Mouse (Mus musculus) intestine, embryonic 14.5 days (tissue): ENCODE measurements around the gene Tmem171. TPM values are rescaled to one million over a fixed set of nuclear protein-coding genes. Genes with fewer than 3 reads are reported as not detected.
A peak's percentile ranks its signal among the peaks of the same experiment; 100 is the strongest.

Experiments used
- ATAC-seq: fragments of 200-750 bp; cut with Nextera tagmentation; replicated peaks from 2 replicates; pipeline ENCODE4 v1.8.0; 2017; ENCODE audit warnings: low read depth, moderate number of reproducible peaks, moderate TSS enrichment, moderate library complexity; ENCODE audit not compliant: low FRiP score, low TSS enrichment
- DNase-seq: peaks from one replicate; pipeline ENCODE4 v3.0.0-alpha.2; 2018; ENCODE audit warnings: low spot score
- H3K27ac ChIP-seq: fragments of 300-500 bp; sonication (generic); 2 replicates; pipeline ENCODE4 v1.5.1; 2014; ENCODE audit warnings: low read depth, mild to moderate bottlenecking, control low read depth
- H3K27me3 ChIP-seq: fragments of 300-500 bp; sonication (generic); replicated peaks from 2 replicates; pipeline ENCODE4 v1.6.1; 2014; ENCODE audit warnings: low read length, control low read depth; ENCODE audit not compliant: control insufficient read depth, insufficient read depth
- H3K36me3 ChIP-seq: fragments of 300-500 bp; sonication (generic); 2 replicates; pipeline ENCODE4 v1.6.1; 2014; ENCODE audit warnings: low read length, control low read depth; ENCODE audit not compliant: control insufficient read depth, insufficient read depth
- H3K4me1 ChIP-seq: fragments of 300-500 bp; sonication (generic); replicated peaks from 2 replicates; pipeline ENCODE4 v1.6.1; 2014; ENCODE audit warnings: low read length, control low read depth, mixed read lengths; ENCODE audit not compliant: control insufficient read depth, insufficient read depth
- H3K4me2 ChIP-seq: fragments of 300-500 bp; sonication (generic); 2 replicates; pipeline ENCODE4 v1.6.1; 2014; ENCODE audit warnings: low read length
- H3K4me3 ChIP-seq: fragments of 300-500 bp; sonication (generic); 2 replicates; pipeline ENCODE4 v1.5.1; 2014; ENCODE audit warnings: low read depth, low read length, control low read depth, mixed read lengths
- H3K9ac ChIP-seq: fragments of 300-500 bp; sonication (generic); 2 replicates; pipeline ENCODE4 v1.6.1; 2014; ENCODE audit warnings: mild to moderate bottlenecking, low read length
- H3K9me3 ChIP-seq: fragments of 300-500 bp; sonication (generic); 2 replicates; pipeline ENCODE4 v1.6.1; 2016; ENCODE audit warnings: low read length, control low read depth; ENCODE audit not compliant: control insufficient read depth
- WGBS: fragments of 180-500 bp; shearing (Covaris S2); extraction: QIAGEN DNeasy Blood & Tissue Kit; methylation state at CpG from one replicate; pipeline ENCODE4 v1.1.7; 2014; 5-methylcytosine and 5-hydroxymethylcytosine counted together
- polyA plus RNA-seq: library from polyadenylated mRNA; unstranded; fragments of >200 nt; fragmentation: Nextera tagmentation; extraction: Ambion mirVana; gene quantifications from 2 replicates; pipeline ENCODE4 v1.2.1, GENCODE M21; 2014

Tmem171 gene
- polyA plus RNA-seq, 1 experiment from 2014 or later = 18.1 TPM

DNA sequence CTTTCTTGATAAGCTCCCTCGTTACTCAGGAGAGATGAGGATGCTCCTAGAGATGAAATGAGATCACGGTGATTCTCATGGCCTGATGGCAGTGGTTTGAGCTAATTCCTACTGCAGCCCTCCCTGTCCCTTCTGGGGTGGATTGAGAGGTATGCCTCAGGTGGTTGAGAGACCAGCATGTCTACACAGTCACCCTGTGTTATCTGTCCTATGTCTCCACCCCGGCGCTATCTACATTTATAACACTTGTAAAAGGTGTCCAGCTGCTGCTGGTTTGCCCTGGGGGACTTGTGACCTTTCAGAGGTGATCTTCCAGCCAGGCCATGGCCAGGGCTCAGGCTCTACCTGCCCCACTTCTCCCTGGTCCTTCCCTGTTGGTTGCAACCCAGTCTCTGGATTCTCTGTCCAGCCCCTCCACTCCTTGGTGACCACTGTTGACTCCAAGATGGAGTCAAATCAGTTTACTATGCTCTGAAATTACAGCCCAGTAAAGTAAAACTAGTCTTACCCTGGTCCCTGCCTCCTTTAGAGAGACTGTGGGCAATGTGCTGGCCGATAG lies 5.4 kb upstream of the Tmem171 start:
- Histone ChIP-seq H3K9me3 (no peaks in the 10 kb centered on the region), H3K4me3 (no peak overlapping the region), H3K36me3 (no peaks in the 10 kb centered on the region), H3K27me3 (peaks cover 8% of the 10 kb centered on the region; the same call in 1 of the 2 replicates), H3K27ac (peak overlapping the region; percentile 76), H3K9ac (no peak overlapping the region), H3K4me1 (peaks cover 20% of the 10 kb centered on the region), H3K4me2 (peak overlapping the region; percentile 25; the same call in 1 of the 2 replicates)
- 42% methylated on average over 5 of the region's 5 CpGs for WGBS
- ATAC-seq (peak; percentile 48), DNase-seq (peak; percentile 58)

DNA sequence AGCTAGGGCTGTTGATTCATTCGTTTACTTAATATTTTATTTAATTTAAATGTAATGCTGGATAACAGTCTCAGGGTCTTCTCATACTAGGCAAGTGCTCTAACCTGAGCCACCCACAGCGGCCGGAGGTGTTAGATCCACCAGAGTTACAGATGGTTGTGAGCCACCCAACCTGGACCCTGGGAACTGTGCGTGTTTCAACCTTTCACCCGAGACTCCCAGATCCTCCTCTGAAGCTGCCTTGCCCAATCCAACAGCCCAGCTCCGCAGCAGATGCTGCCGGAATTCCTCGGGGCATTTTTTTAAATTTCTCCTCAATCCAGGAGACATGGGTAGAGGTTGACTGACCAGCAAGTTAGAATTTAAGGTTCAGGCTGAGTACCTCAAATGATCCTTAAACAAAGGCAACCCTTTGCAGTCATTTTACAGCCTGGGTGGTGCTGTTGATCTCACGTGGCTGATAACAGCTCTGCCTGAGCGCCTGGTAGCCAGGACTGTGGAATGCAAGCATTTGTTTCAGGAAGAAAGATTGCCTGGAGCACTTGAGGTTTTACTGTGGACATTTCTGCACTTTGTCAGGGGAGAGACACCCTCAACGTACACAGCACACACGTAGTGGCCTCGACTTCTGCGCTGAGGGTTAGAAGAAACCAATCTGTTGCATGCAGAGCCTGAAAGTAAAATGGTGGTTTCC lies 4.6 kb upstream of the Tmem171 start:
- Histone ChIP-seq H3K9me3 (no peaks in the 10 kb centered on the region), H3K27ac (peak overlapping the region; percentile 76), H3K4me3 (no peak overlapping the region), H3K36me3 (no peaks in the 10 kb centered on the region), H3K4me1 (peaks cover 25% of the 10 kb centered on the region), H3K4me2 (peak overlapping the region; percentile 25), H3K27me3 (peaks cover 16% of the 10 kb centered on the region), H3K9ac (no peak overlapping the region)
- peak; percentile 44; the same call in 1 of the 2 replicates for ATAC-seq
- 25% methylated on average over 14 of the region's 14 CpGs for WGBS
- peak; percentile 64 for DNase-seq

DNA sequence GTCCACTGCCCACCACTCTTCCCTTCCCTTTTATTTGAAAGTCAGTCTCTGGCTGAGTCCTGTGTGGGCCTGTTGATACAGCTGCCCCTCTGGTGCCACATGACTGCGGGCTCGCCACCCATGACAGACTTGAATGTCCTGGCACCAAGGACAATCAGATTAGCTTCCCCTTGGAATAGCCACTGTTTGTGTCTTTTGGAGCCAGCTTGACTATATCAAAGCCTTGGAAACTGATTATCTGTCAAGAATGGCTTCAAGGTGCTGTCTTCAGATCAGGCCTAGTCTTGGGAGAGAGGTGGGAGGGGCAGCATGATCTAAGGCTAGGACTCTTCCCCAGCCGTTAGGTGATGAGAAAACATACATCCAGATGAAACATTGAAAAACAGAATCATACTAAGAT lies 2.1 kb upstream of the Tmem171 start:
- WGBS = 87% methylated on average over 3 of the region's 3 CpGs
- no peak overlapping the region for H3K4me3 ChIP-seq

DNA sequence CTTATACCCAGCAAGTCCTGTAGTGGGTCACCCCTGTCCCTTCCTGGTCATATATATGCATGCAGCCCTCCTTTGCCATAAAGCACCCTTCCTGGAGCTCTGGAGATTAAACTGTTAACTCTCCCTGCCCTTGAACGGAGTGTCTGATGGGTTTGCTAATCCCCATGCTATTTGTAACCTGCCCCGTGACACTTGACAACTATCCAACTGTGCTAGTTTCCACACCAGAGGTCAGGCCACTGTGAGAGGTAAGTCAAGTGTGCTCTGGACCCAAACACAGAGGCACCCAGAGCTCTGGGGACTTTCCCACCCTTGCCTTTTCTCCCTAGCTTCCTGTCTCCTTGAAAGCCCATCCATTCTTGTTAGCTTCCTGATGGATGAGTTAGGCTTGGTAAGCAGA lies 912 bp upstream of the Tmem171 start:
- Histone ChIP-seq H3K36me3 (no peaks in the 10 kb centered on the region), H3K4me3 (peak overlapping the region; percentile 38; the same call in 1 of the 2 replicates), H3K27ac (0 out of 2 replicates have a peak overlapping the region, but pooled peaks have one; percentile 38), H3K9me3 (no peaks in the 10 kb centered on the region), H3K9ac (no peak overlapping the region), H3K27me3 (peaks cover 18% of the 10 kb centered on the region), H3K4me2 (peak overlapping the region; percentile 67), H3K4me1 (peaks cover 20% of the 10 kb centered on the region)
- ATAC-seq = no peak
- 35% methylated on average over 2 of the region's 2 CpGs for WGBS
- DNase-seq = peak; percentile 54

More for the DNA sequence above, 2.1 kb upstream of the Tmem171 start:
- no peak overlapping the region for H3K27ac ChIP-seq
- no peaks in the 10 kb centered on the region for H3K9me3 ChIP-seq
- H3K36me3 ChIP-seq = no peaks in the 10 kb centered on the region
- DNase-seq = no peak
- peaks cover 20% of the 10 kb centered on the region for H3K4me1 ChIP-seq
- peaks cover 18% of the 10 kb centered on the region for H3K27me3 ChIP-seq
- H3K4me2 ChIP-seq = no peak overlapping the region
- no peak overlapping the region for H3K9ac ChIP-seq
- no peak for ATAC-seq

DNA sequence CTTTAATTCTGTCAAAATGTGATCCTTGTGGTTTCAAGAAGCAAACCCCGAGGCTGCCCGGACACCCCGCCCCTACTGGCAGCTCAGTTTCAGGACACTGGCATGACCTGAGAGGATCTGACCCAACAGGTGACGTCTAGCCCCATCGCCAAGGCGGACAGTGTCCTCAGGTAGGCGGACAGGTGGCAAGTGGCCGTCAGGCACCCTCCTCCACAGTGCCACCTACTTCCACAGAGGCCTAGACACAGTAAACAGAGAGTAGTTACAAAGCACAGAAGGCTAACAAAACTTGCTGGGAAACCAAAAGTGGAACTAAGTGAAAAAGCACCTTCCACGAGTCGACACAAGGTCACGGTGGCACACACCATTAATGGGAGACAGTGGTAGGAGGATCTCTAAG lies 1.3 kb downstream of the Tmem171 start:
- ATAC-seq = no peak

DNA sequence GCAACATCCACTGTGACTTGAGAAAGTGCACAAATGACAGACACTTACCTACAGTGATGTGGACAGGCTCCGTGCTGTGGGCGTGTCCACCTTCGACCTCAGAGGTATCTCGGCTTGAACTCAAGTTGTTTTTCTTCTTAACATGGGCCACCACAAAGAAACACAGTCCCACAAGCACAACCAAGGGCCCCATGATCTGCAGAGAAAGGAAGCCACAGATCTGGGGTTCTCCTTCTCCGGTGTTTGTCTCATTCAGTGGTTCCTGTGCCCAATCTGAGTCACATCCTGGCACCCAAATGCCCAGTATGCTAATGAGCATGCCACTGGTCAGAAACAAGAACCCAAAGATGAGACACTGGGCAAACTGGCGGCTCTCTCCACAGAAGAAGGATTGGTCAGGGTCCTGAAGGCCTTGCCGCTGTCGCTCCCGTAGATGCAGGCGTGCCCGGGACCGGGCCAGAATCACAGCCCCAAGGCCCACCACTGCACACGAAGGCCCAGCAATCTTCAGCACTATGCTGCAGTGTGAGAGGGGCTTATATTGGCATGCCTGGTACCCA lies 2.6 kb downstream of the Tmem171 start:
- ATAC-seq = no peak
- no peak overlapping the region for H3K9ac ChIP-seq

More for the DNA sequence above, 1.3 kb downstream of the Tmem171 start:
- Histone ChIP-seq H3K4me3 (peak overlapping the region; percentile 38; the same call in 1 of the 2 replicates), H3K9ac (no peak overlapping the region), H3K36me3 (no peaks in the 10 kb centered on the region), H3K27me3 (peaks cover 18% of the 10 kb centered on the region), H3K9me3 (no peaks in the 10 kb centered on the region), H3K27ac (no peak overlapping the region), H3K4me1 (peaks cover 10% of the 10 kb centered on the region), H3K4me2 (peak overlapping the region; percentile 67)
- DNase-seq = no peak
- WGBS = 87% methylated on average over 11 of the region's 11 CpGs

DNA sequence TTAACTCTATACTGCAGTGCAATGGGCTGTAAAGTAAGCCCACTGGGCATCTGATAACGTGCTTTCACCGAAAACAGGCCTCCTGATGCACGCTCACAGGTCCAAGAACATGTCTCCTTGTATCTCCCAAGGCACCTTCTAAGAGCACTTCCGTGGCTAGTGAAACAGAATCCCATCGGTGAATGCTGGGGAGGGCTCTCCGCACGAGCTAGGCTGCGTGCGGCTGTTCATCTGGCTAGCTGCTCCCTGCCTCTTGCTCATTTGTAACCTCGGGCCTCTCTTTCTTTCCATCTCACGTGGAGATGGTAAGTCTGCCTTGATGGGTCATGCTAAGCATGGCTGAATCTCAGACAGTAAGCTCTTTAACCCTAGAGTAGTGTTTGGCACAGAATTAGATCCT lies 3.7 kb downstream of the Tmem171 start:
- no peak overlapping the region for H3K9ac ChIP-seq
- H3K4me3 ChIP-seq = no peak overlapping the region
- no peaks in the 10 kb centered on the region for H3K9me3 ChIP-seq
- WGBS = 92% methylated on average over 11 of the region's 11 CpGs
- H3K4me2 ChIP-seq = peak overlapping the region; percentile 33; the same call in 1 of the 2 replicates
- peaks cover 18% of the 10 kb centered on the region for H3K27me3 ChIP-seq
- ATAC-seq = no peak
- peak; percentile 16 for DNase-seq
- peaks cover 7% of the 10 kb centered on the region for H3K4me1 ChIP-seq
- H3K36me3 ChIP-seq = no peaks in the 10 kb centered on the region
- H3K27ac ChIP-seq = no peak overlapping the region

More for the DNA sequence above, 2.6 kb downstream of the Tmem171 start:
- Histone ChIP-seq H3K27me3 (peaks cover 18% of the 10 kb centered on the region), H3K9me3 (no peaks in the 10 kb centered on the region), H3K27ac (no peak overlapping the region), H3K4me1 (peaks cover 7% of the 10 kb centered on the region), H3K4me2 (peak overlapping the region; percentile 67; the same call in 1 of the 2 replicates), H3K4me3 (peak overlapping the region; percentile 8; the same call in 1 of the 2 replicates), H3K36me3 (no peaks in the 10 kb centered on the region)
- WGBS = 84% methylated on average over 13 of the region's 13 CpGs
- peak; percentile 38 for DNase-seq

DNA sequence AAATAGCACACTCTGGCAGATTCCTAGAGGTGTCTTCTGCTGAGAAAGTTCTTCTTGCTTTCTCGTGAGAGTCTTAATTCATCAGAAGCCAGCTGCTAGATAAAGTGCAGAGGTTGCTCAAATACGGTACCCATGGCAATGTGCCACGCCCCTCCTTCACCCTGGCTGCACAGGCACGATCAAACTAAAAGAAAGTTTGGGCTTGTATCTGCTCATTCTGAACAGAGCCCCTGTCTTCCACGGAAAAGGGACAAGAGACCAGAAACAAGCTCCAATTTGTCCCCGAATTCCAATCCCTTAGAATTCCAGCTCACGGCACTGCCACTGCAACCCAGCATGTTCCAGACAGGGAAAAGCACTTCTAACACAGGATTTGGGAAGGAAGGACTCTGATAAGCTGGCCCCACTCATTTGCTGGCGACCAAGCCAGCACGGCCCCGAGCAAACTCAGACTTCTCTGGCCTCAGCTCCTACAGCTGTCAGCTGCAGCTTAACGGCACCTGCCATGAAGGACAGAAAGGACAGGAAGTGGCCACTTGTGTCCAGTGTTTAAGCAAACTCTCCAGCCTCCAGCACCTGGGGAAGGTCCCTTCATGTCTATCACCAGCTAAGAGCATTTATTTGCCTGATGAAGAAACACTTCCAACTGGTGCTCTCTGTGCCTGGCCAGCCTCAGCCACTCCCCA lies 4.9 kb downstream of the Tmem171 start:
- H3K9ac ChIP-seq = no peak overlapping the region
- H3K4me1 ChIP-seq = peaks cover 2% of the 10 kb centered on the region; the same call in 1 of the 2 replicates
- no peak overlapping the region for H3K27ac ChIP-seq
- DNase-seq (peak; percentile 54), ATAC-seq (no peak)
- no peaks in the 10 kb centered on the region for H3K36me3 ChIP-seq
- WGBS = 46% methylated on average over 11 of the region's 11 CpGs
- H3K4me3 ChIP-seq = peak overlapping the region; percentile 1; the same call in 1 of the 2 replicates
- H3K27me3 ChIP-seq = peaks cover 8% of the 10 kb centered on the region
- no peaks in the 10 kb centered on the region for H3K9me3 ChIP-seq
- H3K4me2 ChIP-seq = peak overlapping the region; percentile 28
